Mouse (Mus musculus): ENCODE measurements around the gene Mettl11b. TPM values are rescaled to one million over a fixed set of nuclear protein-coding genes. Genes with fewer than 3 reads are reported as not detected.
"Not testable (repeated sequence)": the region's sequence is repeated elsewhere in the genome, so short reads cannot be mapped to it uniquely, and the experiment has no call there.

The Mettl11b gene
- total RNA-seq (2014; rRNA removed) (1.9 and 2.0 TPM in 2 replicates), polyA plus RNA-seq (2015; fragmentation: Nextera tagmentation; extraction: Ambion mirVana) (1.0 and 1.1 TPM in 2 replicates)

GRCm38 (mm10) chr1:163725106-163725759 lies at the start of gene Mettl11b:
TSS of gene Mettl11b (minus strand) at chr1:163725232.
- H3K27ac ChIP-seq (ENCODE audit: low read depth, low read length) = no peak within 1 kb of the TSS

GRCm38 (mm10) chr1:163757462-163758207 lies 32.6 kb upstream of the Mettl11b start:
- no peak overlapping the region for H3K4me3 ChIP-seq (ENCODE audit: low read depth, low read length)
- WGBS = 84% methylated on average over 10 of the region's 10 CpGs
- H3K4me1 ChIP-seq (ENCODE audit: insufficient read depth) = no peaks in the 10 kb centered on the region
- no peak for DNase-seq
- H3K27me3 ChIP-seq (ENCODE audit: insufficient read depth, low read length) = no peaks in the 10 kb centered on the region
- no peaks in the 10 kb centered on the region for H3K36me3 ChIP-seq (ENCODE audit: insufficient read depth)
- no peak for ATAC-seq
- no peak overlapping the region for H3K27ac ChIP-seq (ENCODE audit: low read depth, low read length)
- no peak overlapping the region for H3K9ac ChIP-seq
- no peaks in the 10 kb centered on the region for H3K9me3 ChIP-seq (ENCODE audit: low read length)
- H3K4me2 ChIP-seq (ENCODE audit: low read depth) = no peak overlapping the region
- no peak for TF ChIP-seq CTCF (IDR thresholded peaks at IDR 0.05; ENCODE audit: low read depth)

More at GRCm38 (mm10) chr1:163725106-163725759, at the start of gene Mettl11b:
- WGBS = 10% methylated on average over 9 of the region's 9 CpGs
- ATAC-seq (peak; percentile 95), DNase-seq (peak; percentile 45)
- Histone ChIP-seq H3K9ac (no peak within 1 kb of the TSS; the same call in 1 of the 2 replicates), H3K4me3 (ENCODE audit: low read depth, low read length) (no peak within 1 kb of the TSS; the same call in 1 of the 2 replicates), H3K4me1 (ENCODE audit: insufficient read depth) (peaks cover 5% of the 10 kb centered on the region; the same call in 1 of the 2 replicates), H3K36me3 (ENCODE audit: insufficient read depth) (no peaks in the 10 kb centered on the region), H3K4me2 (ENCODE audit: low read depth) (peak within 1 kb of the TSS; percentile 51), H3K9me3 (ENCODE audit: low read length) (no peaks in the 10 kb centered on the region), H3K27me3 (ENCODE audit: insufficient read depth, low read length) (no peaks in the 10 kb centered on the region)
- TF ChIP-seq CTCF (IDR thresholded peaks at IDR 0.05; ENCODE audit: low read depth) = no peak

- no peak overlapping the region for H3K4me3 ChIP-seq (ENCODE audit: low read depth, low read length)
- no peaks in the 10 kb centered on the region for H3K9me3 ChIP-seq (ENCODE audit: low read length)
- ATAC-seq = peak; percentile 80
- H3K4me2 ChIP-seq (ENCODE audit: low read depth) = no peak overlapping the region
- no peak overlapping the region for H3K9ac ChIP-seq
- H3K27me3 ChIP-seq (ENCODE audit: insufficient read depth, low read length) = no peaks in the 10 kb centered on the region
- peak; percentile 70 for DNase-seq
- H3K36me3 ChIP-seq (ENCODE audit: insufficient read depth) = no peaks in the 10 kb centered on the region
- H3K27ac ChIP-seq (ENCODE audit: low read depth, low read length) = no peak overlapping the region
- 36% methylated on average over 4 of the region's 4 CpGs for WGBS
- TF ChIP-seq CTCF (IDR thresholded peaks at IDR 0.05; ENCODE audit: low read depth) = no peak
- no peaks in the 10 kb centered on the region for H3K4me1 ChIP-seq (ENCODE audit: insufficient read depth)
These were observed 26.4 kb upstream of the Mettl11b start for GRCm38 (mm10) chr1:163751360-163751992.

- no peaks in the 10 kb centered on the region for H3K9me3 ChIP-seq (ENCODE audit: low read length)
- DNase-seq (no peak), ATAC-seq (no peak)
- WGBS = 83% methylated on average over 1 of the region's 1 CpGs
- H3K4me1 ChIP-seq (ENCODE audit: insufficient read depth) = no peaks in the 10 kb centered on the region
- no peak overlapping the region for H3K4me3 ChIP-seq (ENCODE audit: low read depth, low read length)
- TF ChIP-seq CTCF (IDR thresholded peaks at IDR 0.05; ENCODE audit: low read depth) = no peak
- H3K36me3 ChIP-seq (ENCODE audit: insufficient read depth) = no peaks in the 10 kb centered on the region
- H3K4me2 ChIP-seq (ENCODE audit: low read depth) = no peak overlapping the region
- H3K27ac ChIP-seq (ENCODE audit: low read depth, low read length) = no peak overlapping the region
- no peak overlapping the region for H3K9ac ChIP-seq
- H3K27me3 ChIP-seq (ENCODE audit: insufficient read depth, low read length) = no peaks in the 10 kb centered on the region
These were observed 12.2 kb upstream of the Mettl11b start for GRCm38 (mm10) chr1:163737239-163737533.

GRCm38 (mm10) chr1:163736441-163737238 lies 11.6 kb upstream of the Mettl11b start:
- no peak overlapping the region for H3K4me3 ChIP-seq (ENCODE audit: low read depth, low read length)
- H3K9me3 ChIP-seq (ENCODE audit: low read length) = no peaks in the 10 kb centered on the region
- H3K27ac ChIP-seq (ENCODE audit: low read depth, low read length) = no peak overlapping the region
- no peak overlapping the region for H3K4me2 ChIP-seq (ENCODE audit: low read depth)
- ATAC-seq (no peak), DNase-seq (no peak)
- no peak overlapping the region for H3K9ac ChIP-seq
- WGBS = 83% methylated on average over 10 of the region's 10 CpGs
- no peaks in the 10 kb centered on the region for H3K4me1 ChIP-seq (ENCODE audit: insufficient read depth)
- H3K36me3 ChIP-seq (ENCODE audit: insufficient read depth) = no peaks in the 10 kb centered on the region
- no peak for TF ChIP-seq CTCF (IDR thresholded peaks at IDR 0.05; ENCODE audit: low read depth)
- no peaks in the 10 kb centered on the region for H3K27me3 ChIP-seq (ENCODE audit: insufficient read depth, low read length)

- not testable (repeated sequence) for H3K4me1 ChIP-seq (ENCODE audit: insufficient read depth); DNase-seq; H3K9me3 ChIP-seq (ENCODE audit: low read length); ATAC-seq; H3K27me3 ChIP-seq (ENCODE audit: insufficient read depth, low read length); H3K4me2 ChIP-seq (ENCODE audit: low read depth); H3K4me3 ChIP-seq (ENCODE audit: low read depth, low read length); H3K9ac ChIP-seq; H3K36me3 ChIP-seq (ENCODE audit: insufficient read depth); H3K27ac ChIP-seq (ENCODE audit: low read depth, low read length)
- 93% methylated on average over 10 of the region's 10 CpGs for WGBS
These were observed 6.1 kb upstream of the Mettl11b start for GRCm38 (mm10) chr1:163731166-163731565.

All from forebrain, postnatal 0 days (tissue).